ENCODE assay signal across 9 mouse cellular contexts in genomic region chr15:12548696-12549095, GRCm38 (mm10).
DNase-seq lines count a peak whose midpoint lies in the region; ATAC-seq lines count a peak whose summit lies in the region.
"Had no signal": no experiment of that assay in that cellular context is flagged by ENCODE, and none has a peak within 500 bp of the region (broad histone marks: within the 10 kb centered on the region; RNA-seq: fewer than 3 reads in every experiment).

No protein-coding gene starts in this region.

- H3K27ac ChIP-seq in heart, embryonic 15.5 days = no peak overlapping the region
- no peak overlapping the region for H3K27ac ChIP-seq in liver, embryonic 15.5 days (replicated peaks)

- H3K27me3 ChIP-seq in heart, embryonic 15.5 days = no peaks in the 10 kb centered on the region
- peaks cover 28% of the 10 kb centered on the region for H3K27me3 ChIP-seq in liver, embryonic 15.5 days
- H3K27me3 ChIP-seq: CH12.LX had no signal

- intact Hi-C loops in heart, postnatal 14 days (cut with DNase I) = loop anchor here (5.0 kb wide), 2 partner anchors 46 to 111 kb away; no protein-coding TSS in a partner anchor

- peak overlapping the region; percentile 90 for H3K4me2 ChIP-seq in heart, embryonic 15.5 days
- H3K4me2 ChIP-seq in liver, embryonic 15.5 days = peak overlapping the region; percentile 70

- peaks cover 34% of the 10 kb centered on the region for H3K4me1 ChIP-seq in heart, embryonic 15.5 days (replicated peaks)
- H3K4me1 ChIP-seq in liver, embryonic 15.5 days (replicated peaks) = peaks cover 10% of the 10 kb centered on the region; the same call in 1 of the 2 replicates

- no peak for ATAC-seq in heart, embryonic 15.5 days (replicated peaks; ENCODE audit: insufficient number of reproducible peaks, insufficient read depth, low FRiP score, low read depth)
- ATAC-seq in liver, embryonic 15.5 days (ENCODE audit: insufficient read depth) = no peak

- no peaks in the 10 kb centered on the region for H3K9me3 ChIP-seq in heart, embryonic 15.5 days (replicated peaks)
- H3K9me3 ChIP-seq in liver, embryonic 15.5 days (replicated peaks) = no peaks in the 10 kb centered on the region

- peak overlapping the region; percentile 58 for H3K4me3 ChIP-seq in heart, embryonic 15.5 days
- H3K4me3 ChIP-seq in liver, embryonic 15.5 days (replicated peaks) = peak overlapping the region; percentile 50; the same call in 1 of the 2 replicates

- H3K36me3 ChIP-seq in heart, embryonic 15.5 days = no peaks in the 10 kb centered on the region
- H3K36me3 ChIP-seq in liver, embryonic 15.5 days (replicated peaks) = no peaks in the 10 kb centered on the region

- peak overlapping the region; percentile 62; the same call in 1 of the 2 replicates for H3K9ac ChIP-seq in heart, embryonic 15.5 days
- H3K9ac ChIP-seq in liver, embryonic 15.5 days = no peak overlapping the region

- 43% methylated on average over 4 of the region's 4 CpGs for WGBS in heart, embryonic 15.5 days
- 20% methylated on average over 4 of the region's 4 CpGs for WGBS in liver, embryonic 15.5 days (ENCODE audit: insufficient replicate concordance)

- DNase-seq in heart, adult 11 months = peak; percentile 92
- no peak for DNase-seq in heart, postnatal 14 days
- peak; percentile 70 for DNase-seq in adipocyte (ENCODE audit: low spot score)
- no peak for DNase-seq in yolk sac, embryonic 10.5 days (ENCODE audit: low spot score)
- DNase-seq in right cerebral cortex, adult 18-20 months = no peak
- no peak for DNase-seq in right cerebral cortex, postnatal 14 days

Comparison
In these comparisons a context has a peak if more than half of its experiments do, and no peak if none do; other contexts are left out.
1. DNase-seq: peak in heart, adult 11 months (single experiment) and adipocyte (single experiment); none in heart, postnatal 14 days (0 of 2), yolk sac, embryonic 10.5 days (single experiment), right cerebral cortex, adult 18-20 months (single experiment) and right cerebral cortex, postnatal 14 days (single experiment).